Comparison of ENCODE assay signal across 28 mouse cellular contexts in the genomic region with DNA sequence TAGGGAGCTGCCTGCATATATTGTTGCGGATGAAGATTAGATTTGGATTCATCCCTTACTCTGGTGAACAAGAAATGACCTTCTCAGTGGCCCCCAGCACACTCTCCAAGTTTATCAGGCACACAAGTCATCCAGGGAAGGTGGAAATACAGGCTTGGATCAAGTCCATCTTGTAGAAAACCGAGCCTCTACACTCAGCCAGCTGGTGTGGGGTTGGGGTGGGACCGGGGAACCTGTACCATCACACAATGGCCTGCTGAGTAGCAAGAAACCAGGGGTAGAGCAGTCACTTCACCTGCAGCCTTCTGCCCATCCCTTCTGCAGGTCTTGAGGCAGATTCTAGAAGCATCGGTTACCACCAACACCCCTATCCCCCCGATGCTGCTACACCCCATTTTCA. TPM values are rescaled to one million over a fixed set of nuclear protein-coding genes. Genes with fewer than 3 reads are reported as not detected.
DNase-seq lines count a peak whose midpoint lies in the region; ATAC-seq lines count a peak whose summit lies in the region.
"Had no signal": no experiment of that assay in that cellular context is flagged by ENCODE, and none has a peak within 500 bp of the region (broad histone marks: within the 10 kb centered on the region; RNA-seq: fewer than 3 reads in every experiment).

No protein-coding gene starts in this region.

- no peaks in the 10 kb centered on the region for H3K4me1 ChIP-seq in hindbrain, embryonic 12.5 days
- H3K4me1 ChIP-seq in hindbrain, embryonic 10.5 days (replicated peaks), result no peaks in the 10 kb centered on the region
- H3K4me1 ChIP-seq: embryonic facial prominence, embryonic 13.5 days; embryonic facial prominence, embryonic 15.5 days; forebrain, embryonic 10.5 days; forebrain, embryonic 12.5 days had no signal

- H3K9me3 ChIP-seq in hindbrain, embryonic 12.5 days (replicated peaks), result peaks cover 97% of the 10 kb centered on the region
- H3K9me3 ChIP-seq in hindbrain, embryonic 10.5 days, result peaks cover 98% of the 10 kb centered on the region

- 0 out of 2 replicates have a peak, but pooled peaks have one; percentile 2 for ATAC-seq in hindbrain, embryonic 12.5 days (ENCODE audit: low FRiP score)
- ATAC-seq: forebrain, embryonic 14.5 days had no signal

- peak; percentile 22 for DNase-seq in gastrocnemius, postnatal 14 days
- DNase-seq in gastrocnemius, adult 18-20 months (ENCODE audit: low spot score), result no peak
- DNase-seq in hindbrain, embryonic 10.5 days (ENCODE audit: low spot score), result no peak
- DNase-seq in ovary, postnatal 36 days (ENCODE audit: low spot score), result peak; percentile 17
- no peak for DNase-seq in ovary, adult 18-20 months (ENCODE audit: low spot score)
- DNase-seq in urinary bladder, postnatal 10 days (ENCODE audit: low spot score), result peak; percentile 30
- DNase-seq in urinary bladder, adult 2 months (ENCODE audit: low spot score), result no peak
- DNase-seq: adrenal gland, adult 2 months; adrenal gland, postnatal 10 days; adrenal gland, postnatal 25 days; cerebellum, adult 11 months; cerebellum, adult 8-10 months; cerebellum, adult 9-11 months; cerebellum, postnatal 14 days; cerebellum, postnatal 36 days; embryo, embryonic 11 days had no signal

- H3K9ac ChIP-seq in hindbrain, embryonic 12.5 days, result no peak overlapping the region
- H3K9ac ChIP-seq: embryonic facial prominence, embryonic 13.5 days; embryonic facial prominence, embryonic 15.5 days; forebrain, embryonic 12.5 days had no signal

- H3K4me3 ChIP-seq in hindbrain, embryonic 12.5 days, result no peak overlapping the region
- H3K4me3 ChIP-seq in hindbrain, embryonic 10.5 days, result no peak overlapping the region
- H3K4me3 ChIP-seq: embryonic facial prominence, embryonic 13.5 days; embryonic facial prominence, embryonic 15.5 days; erythroblast, embryonic 14.5 days; forebrain, embryonic 10.5 days; forebrain, embryonic 12.5 days had no signal

- H3K27ac ChIP-seq in hindbrain, embryonic 12.5 days, result no peak overlapping the region
- H3K27ac ChIP-seq in hindbrain, embryonic 10.5 days, result no peak overlapping the region
- H3K27ac ChIP-seq: embryonic facial prominence, embryonic 13.5 days; embryonic facial prominence, embryonic 15.5 days; forebrain, embryonic 10.5 days; forebrain, embryonic 12.5 days had no signal

- WGBS in hindbrain, embryonic 12.5 days, result 45% methylated on average over 5 of the region's 5 CpGs
- 48% methylated on average over 5 of the region's 5 CpGs for WGBS in hindbrain, embryonic 10.5 days

- no peak overlapping the region for H3K4me2 ChIP-seq in hindbrain, embryonic 12.5 days (replicated peaks)
- H3K4me2 ChIP-seq: embryonic facial prominence, embryonic 13.5 days; embryonic facial prominence, embryonic 15.5 days; forebrain, embryonic 12.5 days had no signal

- intact Hi-C loops in gastrocnemius, postnatal 14 days (cut with DNase I; ENCODE audit: low total_unique reads), result no loop called here

- no peaks in the 10 kb centered on the region for H3K36me3 ChIP-seq in hindbrain, embryonic 12.5 days
- no peaks in the 10 kb centered on the region for H3K36me3 ChIP-seq in hindbrain, embryonic 10.5 days
- H3K36me3 ChIP-seq: embryonic facial prominence, embryonic 13.5 days; embryonic facial prominence, embryonic 15.5 days; forebrain, embryonic 10.5 days; forebrain, embryonic 12.5 days had no signal

- no peaks in the 10 kb centered on the region for H3K27me3 ChIP-seq in hindbrain, embryonic 12.5 days
- no peaks in the 10 kb centered on the region for H3K27me3 ChIP-seq in hindbrain, embryonic 10.5 days (ENCODE audit: insufficient read depth, poor library complexity, severe bottlenecking)
- H3K27me3 ChIP-seq: embryonic facial prominence, embryonic 13.5 days; embryonic facial prominence, embryonic 15.5 days; forebrain, embryonic 12.5 days had no signal

RNA-seq across cellular contexts. Expression of a gene that starts 7.9 kb away (rescaled TPM):
- total RNA-seq in gastrocnemius, postnatal 14 days (2021), result not detected
- not detected for total RNA-seq in gastrocnemius, adult 18-20 months (2021)
- 1.0 and 1.3 TPM in 2 replicates for polyA plus RNA-seq in hindbrain, embryonic 12.5 days (2016; fragmentation: Nextera tagmentation; extraction: Ambion mirVana)
- polyA plus RNA-seq in hindbrain, embryonic 10.5 days (2016; fragmentation: Nextera tagmentation; extraction: Ambion mirVana), result 0.93 and 1.1 TPM in 2 replicates
- polyA plus RNA-seq in urinary bladder, adult 2 months (2012; rRNA removed), result 0.24 and 0.29 TPM in 2 replicates
- polyA plus RNA-seq: erythroblast, embryonic 14.5 days had no signal

RNA-seq across cellular contexts. Expression of a gene that starts 22.9 kb away (rescaled TPM):
- under 1 TPM in 1 of 2 experiments, not detected in 1; 0.12 TPM for total RNA-seq in gastrocnemius, postnatal 14 days (2021)
- total RNA-seq in gastrocnemius, adult 18-20 months (2021), result under 1 TPM in 1 of 2 experiments, not detected in 1; 0.09 TPM
- polyA plus RNA-seq in hindbrain, embryonic 12.5 days (2016; fragmentation: Nextera tagmentation; extraction: Ambion mirVana), result not detected in 2 replicates
- not detected in 2 replicates for polyA plus RNA-seq in hindbrain, embryonic 10.5 days (2016; fragmentation: Nextera tagmentation; extraction: Ambion mirVana)
- 9.0 and 11.0 TPM in 2 replicates for polyA plus RNA-seq in urinary bladder, adult 2 months (2012; rRNA removed)
- total RNA-seq: common myeloid progenitor, adult 5-6 weeks; ES-E14; MEL had no signal
- polyA plus RNA-seq: C2C12; embryonic facial prominence, embryonic 11.5 days; embryonic facial prominence, embryonic 13.5 days; erythroblast, embryonic 14.5 days; forebrain, embryonic 12.5 days; forebrain, embryonic 14.5 days had no signal

RNA-seq across cellular contexts. Expression of a gene that starts 29.1 kb away (rescaled TPM):
- under 1 TPM; 0.22 to 0.39 TPM for total RNA-seq in gastrocnemius, postnatal 14 days (2021)
- total RNA-seq in gastrocnemius, adult 18-20 months (2021), result not detected
- 14.1 and 19.0 TPM in 2 replicates for polyA plus RNA-seq in hindbrain, embryonic 12.5 days (2016; fragmentation: Nextera tagmentation; extraction: Ambion mirVana)
- polyA plus RNA-seq in hindbrain, embryonic 10.5 days (2016; fragmentation: Nextera tagmentation; extraction: Ambion mirVana), result 13.4 and 14.0 TPM in 2 replicates
- 1.3 and 1.7 TPM in 2 replicates for polyA plus RNA-seq in urinary bladder, adult 2 months (2012; rRNA removed)
- total RNA-seq: MEL had no signal
- polyA plus RNA-seq: C2C12 had no signal

RNA-seq across cellular contexts. Expression of a gene that starts 34.2 kb away (rescaled TPM):
- total RNA-seq in gastrocnemius, postnatal 14 days (2021), result not detected
- under 1 TPM in 1 of 2 experiments, not detected in 1; 0.09 TPM for total RNA-seq in gastrocnemius, adult 18-20 months (2021)
- 0.10 and 0.12 TPM in 2 replicates for polyA plus RNA-seq in hindbrain, embryonic 12.5 days (2016; fragmentation: Nextera tagmentation; extraction: Ambion mirVana)
- polyA plus RNA-seq in hindbrain, embryonic 10.5 days (2016; fragmentation: Nextera tagmentation; extraction: Ambion mirVana), result 0.12 TPM in 1 of 2 replicates, not detected in the other
- polyA plus RNA-seq in urinary bladder, adult 2 months (2012; rRNA removed), result 0.77 and 1.6 TPM in 2 replicates
- total RNA-seq: common myeloid progenitor, adult 5-6 weeks; ES-E14; MEL had no signal
- polyA plus RNA-seq: adrenal gland, adult 2 months; C2C12; embryonic facial prominence, embryonic 11.5 days; embryonic facial prominence, embryonic 13.5 days; embryonic facial prominence, embryonic 15.5 days; erythroblast, embryonic 14.5 days; forebrain, embryonic 12.5 days; forebrain, embryonic 14.5 days had no signal

RNA-seq across cellular contexts. Expression of a gene that starts 42.8 kb away (rescaled TPM):
- total RNA-seq in gastrocnemius, postnatal 14 days (2021), result 10 to 100 TPM; 16.8 to 17.1 TPM
- total RNA-seq in gastrocnemius, adult 18-20 months (2021), result 1 to 10 TPM; 5.4 to 5.8 TPM
- 167 and 169 TPM in 2 replicates for polyA plus RNA-seq in hindbrain, embryonic 12.5 days (2016; fragmentation: Nextera tagmentation; extraction: Ambion mirVana)
- 169 and 205 TPM in 2 replicates for polyA plus RNA-seq in hindbrain, embryonic 10.5 days (2016; fragmentation: Nextera tagmentation; extraction: Ambion mirVana)
- polyA plus RNA-seq in urinary bladder, adult 2 months (2012; rRNA removed), result 62.9 and 67.6 TPM in 2 replicates

Comparison
In these comparisons a context has a peak if more than half of its experiments do, and no peak if none do; other contexts are left out.
1. DNase-seq: peak in gastrocnemius, postnatal 14 days (single experiment), ovary, postnatal 36 days (single experiment) and urinary bladder, postnatal 10 days (single experiment); none in gastrocnemius, adult 18-20 months (single experiment), hindbrain, embryonic 10.5 days (single experiment), ovary, adult 18-20 months (single experiment) and urinary bladder, adult 2 months (single experiment).